Mouse (Mus musculus) bone marrow, adult 2 months (tissue): ENCODE measurements at regions not wholly inside any gene's neighbourhood (a gene's known extent, or its start where the extent isn't known, plus 50 kb on each side); places are given as distances from the start of the nearest gene placed in this dataset.
A peak's percentile ranks its signal among the peaks of the same experiment; 100 is the strongest.

ENCODE experiments used
- H3K27ac ChIP-seq: fragments of 200-500 bp; 2 replicates; pipeline ENCODE4 v1.5.1; 2012; ENCODE audit warnings: low read depth, mild to moderate bottlenecking, control low read depth, inconsistent platforms, low read length; ENCODE audit not compliant: control insufficient read depth, poor library complexity, insufficient read depth
- H3K4me1 ChIP-seq: fragments of 200-500 bp; 2 replicates; pipeline ENCODE4 v1.6.1; 2011; ENCODE audit warnings: low read length; ENCODE audit not compliant: control insufficient read depth, insufficient read depth
- H3K4me3 ChIP-seq: fragments of 200-500 bp; replicated peaks from 2 replicates; pipeline ENCODE3; 2011; ENCODE audit warnings: mild to moderate bottlenecking, low read depth, low read length, control low read depth; ENCODE audit not compliant: control insufficient read depth
- CTCF ChIP-seq: fragments of 200-500 bp; IDR thresholded peaks from 2 replicates; pipeline ENCODE4 v1.5.1; 2011; ENCODE audit warnings: low read length, control low read depth; ENCODE audit not compliant: control insufficient read depth, insufficient read depth
- POLR2A ChIP-seq: fragments of 200-500 bp; IDR thresholded peaks from 2 replicates; pipeline ENCODE4 v1.6.1; 2011; ENCODE audit warnings: low read depth, mild to moderate bottlenecking, control low read depth, low read length, borderline replicate concordance; ENCODE audit not compliant: control insufficient read depth
- WGBS: fragments of 180-500 bp; shearing (Covaris S2); methylation state at CpG from one replicate; pipeline ENCODE4 v1.1.7; 2018; 5-methylcytosine and 5-hydroxymethylcytosine counted together

- Histone ChIP-seq H3K4me1 (no peaks in the 10 kb centered on the region; the same call in 1 of the 2 replicates), H3K27ac (no peak overlapping the region), H3K4me3 (no peak overlapping the region)
- WGBS = 67% methylated on average over 4 of the region's 4 CpGs
- no peak for TF ChIP-seq CTCF
- TF ChIP-seq POLR2A = no peak
These were observed 98.1 kb upstream of the Rpl34 start for GRCm38 (mm10) chr3:130828346-130828745.

- 59% methylated on average over 4 of the region's 4 CpGs for WGBS
- TF ChIP-seq POLR2A = no peak
- no peak for TF ChIP-seq CTCF
- Histone ChIP-seq H3K4me3 (no peak overlapping the region), H3K27ac (no peak overlapping the region), H3K4me1 (no peaks in the 10 kb centered on the region; the same call in 1 of the 2 replicates)
These were observed 97.7 kb upstream of the Rpl34 start for GRCm38 (mm10) chr3:130827934-130828333.

GRCm38 (mm10) chr3:130827021-130827420 lies 96.8 kb upstream of the Rpl34 start:
- WGBS = 82% methylated on average over 6 of the region's 6 CpGs
- TF ChIP-seq CTCF (no peak), POLR2A (no peak)
- no peak overlapping the region for H3K4me3 ChIP-seq
- no peak overlapping the region for H3K27ac ChIP-seq
- H3K4me1 ChIP-seq = no peaks in the 10 kb centered on the region; the same call in 1 of the 2 replicates

GRCm38 (mm10) chr3:130819837-130820098 lies 89.6 kb upstream of the Rpl34 start:
- H3K4me1 ChIP-seq = no peaks in the 10 kb centered on the region
- no peak for TF ChIP-seq POLR2A
- TF ChIP-seq CTCF = no peak
- no peak overlapping the region for H3K4me3 ChIP-seq
- 84% methylated on average over 9 of the region's 9 CpGs for WGBS
- H3K27ac ChIP-seq = no peak overlapping the region

DNA sequence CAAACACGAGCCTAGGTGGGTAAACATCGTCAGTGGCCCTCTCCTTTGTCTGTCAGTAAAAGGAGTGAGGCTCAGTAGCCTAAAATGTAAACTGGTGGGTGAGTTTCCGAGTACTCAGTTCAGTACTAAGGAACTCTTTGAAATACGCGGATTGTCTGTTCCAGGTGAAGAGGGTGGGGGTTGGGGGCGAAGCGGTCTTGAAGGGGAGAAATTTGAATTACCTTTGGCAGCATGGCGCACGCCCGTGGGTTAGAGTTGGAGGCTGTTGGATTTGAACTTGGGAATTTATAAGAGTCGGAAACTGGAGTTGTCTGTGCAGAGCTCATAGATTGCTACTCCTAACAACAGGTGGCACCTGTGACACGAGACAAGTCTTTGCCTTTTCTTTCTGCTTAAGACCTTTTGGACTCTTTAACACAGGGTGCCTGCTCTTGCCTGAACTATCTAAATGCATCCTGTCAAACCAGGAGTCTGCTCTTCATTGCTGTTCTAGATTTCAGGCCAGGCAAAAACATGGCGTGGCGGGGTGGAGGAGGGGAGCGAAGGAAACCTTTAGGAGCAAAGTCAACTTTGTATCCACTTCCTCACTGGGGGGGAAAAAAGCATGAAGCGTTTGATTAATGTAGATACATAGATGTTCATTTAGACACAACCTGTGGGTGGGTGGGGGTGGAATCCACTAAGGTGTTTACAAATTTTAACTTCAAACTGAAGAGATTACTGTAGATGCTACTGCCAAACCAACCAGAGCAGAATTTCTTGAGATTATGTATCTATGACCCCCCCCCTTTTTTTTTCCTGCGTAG lies 89.0 kb upstream of the Rpl34 start:
- 46% methylated on average over 17 of the region's 17 CpGs for WGBS
- H3K4me3 ChIP-seq = no peak overlapping the region
- H3K4me1 ChIP-seq = no peaks in the 10 kb centered on the region
- H3K27ac ChIP-seq = no peak overlapping the region
- TF ChIP-seq CTCF = no peak
- TF ChIP-seq POLR2A = no peak

GRCm38 (mm10) chr3:130818467-130819030 lies 88.4 kb upstream of the Rpl34 start:
- TF ChIP-seq POLR2A (peak; percentile 28; the same call in 1 of the 2 replicates), CTCF (peak; percentile 86)
- no peak overlapping the region for H3K4me3 ChIP-seq
- 7% methylated on average over 18 of the region's 18 CpGs for WGBS
- no peaks in the 10 kb centered on the region for H3K4me1 ChIP-seq
- H3K27ac ChIP-seq = no peak overlapping the region

GRCm38 (mm10) chr3:130809696-130810665 lies 79.8 kb upstream of the Rpl34 start:
- TF ChIP-seq CTCF (no peak), POLR2A (no peak)
- Histone ChIP-seq H3K4me1 (peaks cover 2% of the 10 kb centered on the region; the same call in 1 of the 2 replicates), H3K27ac (peak overlapping the region; percentile 67), H3K4me3 (no peak overlapping the region)
- WGBS = 11% methylated on average over 19 of the region's 19 CpGs

GRCm38 (mm10) chr3:130805345-130805744 lies 75.1 kb upstream of the Rpl34 start:
- Histone ChIP-seq H3K4me3 (no peak overlapping the region), H3K27ac (no peak overlapping the region), H3K4me1 (peaks cover 2% of the 10 kb centered on the region; the same call in 1 of the 2 replicates)
- no peak for TF ChIP-seq CTCF
- TF ChIP-seq POLR2A = no peak
- 90% methylated on average over 3 of the region's 3 CpGs for WGBS
